Mouse (Mus musculus): Measurements from ENCODE around the gene Shisa6. TPM values are rescaled to one million over a fixed set of nuclear protein-coding genes. Genes with fewer than 3 reads are reported as not detected.

Shisa6 gene
- polyA plus RNA-seq, 1 experiment from 2014 or later = not detected

DNA sequence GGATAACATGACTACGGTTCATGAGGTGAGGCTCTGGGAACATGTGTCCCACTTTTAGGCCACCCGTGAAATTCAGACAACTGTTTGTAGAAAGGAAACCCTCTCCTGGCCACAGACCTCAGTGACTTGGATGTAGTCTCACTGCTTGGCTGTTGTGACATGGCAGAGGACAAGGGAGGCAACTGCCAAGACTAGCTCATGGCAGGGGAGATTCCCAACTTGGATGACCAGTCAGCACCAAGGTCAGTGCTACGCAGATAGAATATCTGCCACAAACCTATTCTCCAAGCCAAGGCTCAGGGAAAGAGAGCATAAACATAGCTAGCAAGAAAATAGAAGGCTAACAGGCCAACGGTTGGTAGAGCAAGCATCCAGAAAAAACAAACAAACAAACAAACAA is 156.0 kb downstream of the Shisa6 start:
- no peaks in the 10 kb centered on the region for H3K36me3 ChIP-seq (ENCODE audit: inconsistent target)
- H3K27ac ChIP-seq = no peak overlapping the region
- no peaks in the 10 kb centered on the region for H3K79me2 ChIP-seq (ENCODE audit: inconsistent target)
- WGBS (ENCODE audit: missing documents) = 84% methylated on average over 4 of the region's 4 CpGs
- no peak overlapping the region for H3K4me3 ChIP-seq (ENCODE audit: inconsistent target)

- Histone ChIP-seq H3K36me3 (ENCODE audit: inconsistent target) (no peaks in the 10 kb centered on the region), H3K79me2 (ENCODE audit: inconsistent target) (no peaks in the 10 kb centered on the region), H3K27ac (no peak overlapping the region), H3K4me3 (ENCODE audit: inconsistent target) (no peak overlapping the region)
- WGBS (ENCODE audit: missing documents) = 78% methylated on average over 8 of the region's 8 CpGs
Observed at GRCm38 (mm10) chr11:66366809-66367685, 158.7 kb downstream of the Shisa6 start.

- WGBS (ENCODE audit: missing documents) = 88% methylated on average over 1 of the region's 1 CpGs
- Histone ChIP-seq H3K36me3 (ENCODE audit: inconsistent target) (no peaks in the 10 kb centered on the region), H3K27ac (no peak overlapping the region), H3K79me2 (ENCODE audit: inconsistent target) (no peaks in the 10 kb centered on the region), H3K4me3 (ENCODE audit: inconsistent target) (no peak overlapping the region)
Observed at GRCm38 (mm10) chr11:66359811-66360210, 166.0 kb downstream of the Shisa6 start.

DNA sequence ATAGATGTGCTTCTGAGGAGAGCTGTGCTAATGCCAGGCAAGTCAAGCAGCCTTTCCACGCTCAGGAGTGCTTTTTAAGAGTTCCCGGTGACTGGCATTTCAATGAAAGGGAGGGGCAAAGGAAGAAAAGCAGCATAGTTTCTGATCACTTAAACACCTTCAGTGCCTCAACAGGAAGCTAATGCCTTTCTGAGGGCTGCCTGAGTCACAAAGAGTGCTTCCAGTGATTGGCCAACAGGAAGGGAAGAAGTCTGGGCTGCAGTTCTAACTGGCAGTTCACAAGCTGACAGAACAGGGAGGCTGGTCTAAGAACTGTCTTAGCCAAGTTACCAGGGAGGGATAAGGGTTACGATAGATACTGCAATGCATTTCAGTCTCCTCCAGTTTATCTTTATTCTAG is 180.9 kb downstream of the Shisa6 start:
- no peaks in the 10 kb centered on the region for H3K79me2 ChIP-seq (ENCODE audit: inconsistent target)
- 47% methylated on average over 3 of the region's 3 CpGs for WGBS (ENCODE audit: missing documents)

GRCm38 (mm10) chr11:66336313-66336712 is 189.5 kb downstream of the Shisa6 start:
- no peak overlapping the region for H3K27ac ChIP-seq
- H3K4me3 ChIP-seq (ENCODE audit: inconsistent target) = no peak overlapping the region
- H3K36me3 ChIP-seq (ENCODE audit: inconsistent target) = no peaks in the 10 kb centered on the region
- no peaks in the 10 kb centered on the region for H3K79me2 ChIP-seq (ENCODE audit: inconsistent target)

More for the DNA sequence above, 180.9 kb downstream of the Shisa6 start:
- Histone ChIP-seq H3K4me3 (ENCODE audit: inconsistent target) (no peak overlapping the region), H3K36me3 (ENCODE audit: inconsistent target) (no peaks in the 10 kb centered on the region), H3K27ac (no peak overlapping the region)

DNA sequence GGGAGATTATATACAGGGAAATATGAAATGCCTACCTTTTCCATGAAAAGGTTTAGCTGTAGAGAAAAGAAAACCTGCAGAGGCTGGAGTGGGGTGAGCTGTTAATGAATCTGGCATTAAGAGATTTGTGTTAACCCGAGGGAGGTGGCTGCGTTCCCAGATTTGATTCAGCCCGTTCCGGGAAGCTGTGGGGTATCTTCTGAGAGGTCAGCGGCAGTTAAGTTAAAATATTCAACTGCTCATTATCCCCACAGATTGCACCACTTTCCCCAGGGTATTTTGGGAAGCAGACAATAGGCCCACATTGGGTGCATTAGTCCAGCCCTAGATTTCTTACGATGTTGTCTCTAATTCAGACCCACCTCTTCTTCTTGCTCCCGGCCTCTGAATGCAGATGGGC is 213.0 kb downstream of the Shisa6 start:
- Histone ChIP-seq H3K4me3 (ENCODE audit: inconsistent target) (no peak overlapping the region), H3K36me3 (ENCODE audit: inconsistent target) (no peaks in the 10 kb centered on the region), H3K79me2 (ENCODE audit: inconsistent target) (no peaks in the 10 kb centered on the region), H3K27ac (no peak overlapping the region)
- WGBS (ENCODE audit: missing documents) = 93% methylated on average over 7 of the region's 7 CpGs

DNA sequence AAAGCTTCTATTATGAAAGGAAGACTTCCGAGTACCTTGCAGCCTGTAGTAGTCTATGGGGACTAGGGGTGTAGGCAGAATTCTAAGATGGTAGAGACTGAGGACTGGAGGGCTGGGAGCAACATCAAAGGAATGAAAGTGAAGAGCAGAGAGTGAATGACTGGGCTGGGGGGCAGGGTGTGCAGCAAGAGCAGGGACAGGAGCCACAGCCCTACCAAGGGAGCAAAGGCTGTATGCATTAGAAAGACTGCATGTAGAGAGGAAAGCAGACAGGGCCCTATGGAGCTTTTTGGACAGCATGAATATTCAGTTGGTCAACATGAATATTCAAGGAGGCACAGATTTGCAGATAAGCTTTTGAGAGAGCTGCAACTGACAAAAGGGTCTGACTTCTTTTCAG is 221.4 kb downstream of the Shisa6 start:
- WGBS (ENCODE audit: missing documents) = 69% methylated on average over 1 of the region's 1 CpGs
- Histone ChIP-seq H3K36me3 (ENCODE audit: inconsistent target) (no peaks in the 10 kb centered on the region), H3K79me2 (ENCODE audit: inconsistent target) (no peaks in the 10 kb centered on the region), H3K27ac (no peak overlapping the region), H3K4me3 (ENCODE audit: inconsistent target) (no peak overlapping the region)

- no peaks in the 10 kb centered on the region for H3K79me2 ChIP-seq (ENCODE audit: inconsistent target)
- H3K4me3 ChIP-seq (ENCODE audit: inconsistent target) = no peak overlapping the region
- H3K36me3 ChIP-seq (ENCODE audit: inconsistent target) = no peaks in the 10 kb centered on the region
- WGBS (ENCODE audit: missing documents) = 83% methylated on average over 2 of the region's 2 CpGs
- no peak overlapping the region for H3K27ac ChIP-seq
Observed at GRCm38 (mm10) chr11:66274707-66275081, 251.1 kb downstream of the Shisa6 start.

- no peak overlapping the region for H3K27ac ChIP-seq
- 75% methylated on average over 8 of the region's 8 CpGs for WGBS (ENCODE audit: missing documents)
- no peaks in the 10 kb centered on the region for H3K79me2 ChIP-seq (ENCODE audit: inconsistent target)
Observed at GRCm38 (mm10) chr11:66273904-66274706, 251.7 kb downstream of the Shisa6 start.

DNA sequence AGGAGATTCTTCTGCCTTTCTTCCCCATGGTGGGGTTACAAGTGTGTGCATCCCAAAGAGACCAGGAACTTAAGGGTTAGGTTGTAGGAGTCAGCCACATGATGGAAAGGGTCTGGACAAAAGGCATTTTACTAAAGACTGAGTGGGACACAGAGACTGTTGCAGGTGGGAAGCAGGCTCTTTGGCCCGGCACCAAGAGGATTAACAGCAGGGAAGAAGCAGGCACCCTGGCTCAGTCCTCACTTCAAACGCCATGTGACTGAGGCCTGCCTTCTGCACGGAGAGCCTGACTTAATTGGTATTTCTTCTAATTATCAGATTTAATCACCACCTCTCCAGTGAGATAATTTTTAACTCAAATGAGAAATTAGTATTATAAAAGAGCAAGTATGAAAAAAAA is 258.7 kb downstream of the Shisa6 start:
- Histone ChIP-seq H3K79me2 (ENCODE audit: inconsistent target) (no peaks in the 10 kb centered on the region), H3K4me3 (ENCODE audit: inconsistent target) (no peak overlapping the region), H3K36me3 (ENCODE audit: inconsistent target) (no peaks in the 10 kb centered on the region), H3K27ac (no peak overlapping the region)
- 57% methylated on average over 3 of the region's 3 CpGs for WGBS (ENCODE audit: missing documents)

More at GRCm38 (mm10) chr11:66273904-66274706, 251.7 kb downstream of the Shisa6 start:
- no peak overlapping the region for H3K4me3 ChIP-seq (ENCODE audit: inconsistent target)
- no peaks in the 10 kb centered on the region for H3K36me3 ChIP-seq (ENCODE audit: inconsistent target)

- Histone ChIP-seq H3K4me3 (ENCODE audit: inconsistent target) (no peak overlapping the region), H3K79me2 (ENCODE audit: inconsistent target) (no peaks in the 10 kb centered on the region), H3K27ac (no peak overlapping the region), H3K36me3 (ENCODE audit: inconsistent target) (no peaks in the 10 kb centered on the region)
- WGBS (ENCODE audit: missing documents) = 25% methylated on average over 1 of the region's 1 CpGs
Observed at GRCm38 (mm10) chr11:66265336-66265990, 260.3 kb downstream of the Shisa6 start.

- WGBS (ENCODE audit: missing documents) = 70% methylated on average over 2 of the region's 2 CpGs
- Histone ChIP-seq H3K36me3 (ENCODE audit: inconsistent target) (no peaks in the 10 kb centered on the region), H3K79me2 (ENCODE audit: inconsistent target) (no peaks in the 10 kb centered on the region), H3K27ac (no peak overlapping the region), H3K4me3 (ENCODE audit: inconsistent target) (no peak overlapping the region)
Observed at GRCm38 (mm10) chr11:66260205-66260604, 265.6 kb downstream of the Shisa6 start.

DNA sequence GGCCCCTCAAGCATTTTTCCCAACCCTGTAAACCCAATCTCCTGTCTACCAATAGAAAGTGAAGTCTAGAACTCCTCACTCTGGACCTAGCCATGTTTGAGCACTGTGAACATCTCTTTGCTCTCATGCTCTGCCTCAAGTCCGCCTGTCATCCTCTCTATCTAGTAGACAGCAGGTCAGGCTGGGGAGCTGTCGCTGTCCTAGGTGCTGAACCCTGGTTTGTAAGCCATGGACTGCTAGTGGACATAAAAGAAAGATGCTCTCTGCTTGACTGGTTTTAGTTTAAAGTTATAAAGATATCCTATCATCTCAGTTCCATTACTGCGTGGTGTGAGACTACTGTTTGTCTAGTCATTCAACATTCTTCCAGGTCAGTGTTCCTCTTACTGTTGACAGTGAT is 266.9 kb downstream of the Shisa6 start:
- WGBS (ENCODE audit: missing documents) = 11% methylated on average over 3 of the region's 3 CpGs
- no peak overlapping the region for H3K4me3 ChIP-seq (ENCODE audit: inconsistent target)

DNA sequence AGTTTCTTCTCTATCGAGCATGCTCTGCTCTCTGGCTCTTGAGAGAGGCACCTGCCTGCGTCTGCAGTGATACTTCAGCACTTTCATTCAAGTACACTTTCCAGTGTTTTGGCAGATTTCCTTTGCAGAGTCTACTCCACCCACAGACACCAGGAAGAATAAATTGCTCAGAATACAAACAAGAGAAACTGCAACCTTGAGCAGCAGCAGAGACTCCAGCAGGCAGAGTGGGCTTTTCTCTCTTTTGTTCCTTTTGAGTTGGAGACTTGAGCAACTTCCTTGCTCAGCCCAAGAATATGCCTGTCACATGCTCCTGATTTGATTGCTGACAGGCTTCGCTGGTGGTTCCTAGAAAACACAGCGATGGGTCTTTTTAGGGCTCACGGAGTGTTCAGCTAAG is 278.6 kb downstream of the Shisa6 start:
- Histone ChIP-seq H3K4me3 (ENCODE audit: inconsistent target) (no peak overlapping the region), H3K79me2 (ENCODE audit: inconsistent target) (no peaks in the 10 kb centered on the region), H3K36me3 (ENCODE audit: inconsistent target) (no peaks in the 10 kb centered on the region), H3K27ac (no peak overlapping the region)
- WGBS (ENCODE audit: missing documents) = 91% methylated on average over 5 of the region's 5 CpGs

More for the DNA sequence above, 266.9 kb downstream of the Shisa6 start:
- Histone ChIP-seq H3K79me2 (ENCODE audit: inconsistent target) (no peaks in the 10 kb centered on the region), H3K27ac (no peak overlapping the region), H3K36me3 (ENCODE audit: inconsistent target) (no peaks in the 10 kb centered on the region)

DNA sequence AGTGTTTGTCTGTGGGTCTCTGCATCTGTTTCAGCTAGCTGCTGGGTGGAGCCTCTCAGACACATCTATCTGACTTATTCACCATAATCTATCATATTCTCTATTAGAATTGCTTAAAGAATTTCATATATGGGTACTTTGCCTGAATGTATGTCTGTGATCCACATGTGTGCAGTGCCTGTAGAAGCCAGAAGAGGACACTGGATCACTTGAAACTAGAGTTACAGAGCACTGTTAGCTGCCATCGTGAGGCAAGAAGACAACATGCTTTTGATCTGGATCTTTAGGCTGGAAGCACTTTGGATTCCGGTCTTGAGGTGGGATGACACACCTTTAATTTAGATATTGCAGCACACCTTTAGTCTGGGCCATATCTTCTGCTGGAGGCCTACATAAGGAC is 289.2 kb downstream of the Shisa6 start:
- H3K4me3 ChIP-seq (ENCODE audit: inconsistent target) = no peak overlapping the region
- WGBS (ENCODE audit: missing documents) = 69% methylated on average over 2 of the region's 2 CpGs
- no peak overlapping the region for H3K27ac ChIP-seq
- H3K79me2 ChIP-seq (ENCODE audit: inconsistent target) = no peaks in the 10 kb centered on the region
- no peaks in the 10 kb centered on the region for H3K36me3 ChIP-seq (ENCODE audit: inconsistent target)
